Mouse (Mus musculus) left cerebral cortex, adult 8-10 months (tissue): ENCODE results near the gene Slmap. TPM values are rescaled to one million over a fixed set of nuclear protein-coding genes. Genes with fewer than 3 reads are reported as not detected.
"Not testable (repeated sequence)": the region's sequence is repeated elsewhere in the genome, so short reads cannot be mapped to it uniquely, and the experiment has no call there.

ENCODE experiments used
- DNase-seq, 2 experiments: peaks; one replicate each; pipeline ENCODE4 v3.0.0; 2022; ENCODE audit warnings: low spot score in 2 of 2
- total RNA-seq, 4 experiments: library from RNA; stranded (reverse); gene quantifications; 2 replicates each; pipeline ENCODE4 v1.2.4; 2022

Slmap gene
- total RNA-seq, 4 experiments from 2014 or later, result 111 to 125 (median 119) TPM

DNA sequence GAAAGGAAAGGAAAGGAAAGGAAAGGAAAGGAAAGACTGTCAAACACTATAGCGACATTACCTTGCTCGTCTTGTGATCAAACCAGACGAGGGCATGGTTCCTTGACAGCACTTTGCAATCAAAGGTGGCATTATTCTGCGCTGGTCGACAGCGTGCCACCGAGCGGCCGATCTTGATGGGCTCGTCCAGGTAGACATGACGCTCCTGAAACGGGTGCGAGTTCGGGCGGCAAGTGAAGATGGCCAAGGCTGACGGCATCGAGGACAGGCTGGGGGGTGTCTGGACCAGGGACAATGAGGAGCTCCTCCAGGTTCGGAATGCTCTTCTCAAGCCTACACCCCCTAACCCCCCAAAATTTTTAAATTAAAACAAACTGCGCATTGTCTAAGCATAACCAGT is 1.5 kb downstream of the Slmap start:
- DNase-seq, result no peak

DNA sequence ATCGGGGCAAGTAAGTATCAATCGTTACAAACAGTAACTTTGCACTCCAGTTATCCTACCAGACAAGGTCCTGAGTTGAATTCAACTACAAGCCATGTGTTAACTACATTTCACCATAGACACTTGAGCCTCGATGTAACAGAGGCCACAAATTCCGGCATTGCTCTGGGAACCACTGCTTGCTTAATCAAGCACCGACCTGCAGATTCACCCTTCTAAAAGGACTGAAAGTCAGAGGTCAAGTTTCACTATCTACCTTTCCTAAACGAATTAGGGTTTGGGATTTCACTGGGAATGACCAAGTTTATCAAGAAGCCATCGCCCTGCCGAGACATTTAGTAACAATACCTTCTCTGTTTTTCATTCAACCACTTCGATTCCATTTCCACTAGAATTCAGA is 2.0 kb downstream of the Slmap start:
- no peak for DNase-seq

DNA sequence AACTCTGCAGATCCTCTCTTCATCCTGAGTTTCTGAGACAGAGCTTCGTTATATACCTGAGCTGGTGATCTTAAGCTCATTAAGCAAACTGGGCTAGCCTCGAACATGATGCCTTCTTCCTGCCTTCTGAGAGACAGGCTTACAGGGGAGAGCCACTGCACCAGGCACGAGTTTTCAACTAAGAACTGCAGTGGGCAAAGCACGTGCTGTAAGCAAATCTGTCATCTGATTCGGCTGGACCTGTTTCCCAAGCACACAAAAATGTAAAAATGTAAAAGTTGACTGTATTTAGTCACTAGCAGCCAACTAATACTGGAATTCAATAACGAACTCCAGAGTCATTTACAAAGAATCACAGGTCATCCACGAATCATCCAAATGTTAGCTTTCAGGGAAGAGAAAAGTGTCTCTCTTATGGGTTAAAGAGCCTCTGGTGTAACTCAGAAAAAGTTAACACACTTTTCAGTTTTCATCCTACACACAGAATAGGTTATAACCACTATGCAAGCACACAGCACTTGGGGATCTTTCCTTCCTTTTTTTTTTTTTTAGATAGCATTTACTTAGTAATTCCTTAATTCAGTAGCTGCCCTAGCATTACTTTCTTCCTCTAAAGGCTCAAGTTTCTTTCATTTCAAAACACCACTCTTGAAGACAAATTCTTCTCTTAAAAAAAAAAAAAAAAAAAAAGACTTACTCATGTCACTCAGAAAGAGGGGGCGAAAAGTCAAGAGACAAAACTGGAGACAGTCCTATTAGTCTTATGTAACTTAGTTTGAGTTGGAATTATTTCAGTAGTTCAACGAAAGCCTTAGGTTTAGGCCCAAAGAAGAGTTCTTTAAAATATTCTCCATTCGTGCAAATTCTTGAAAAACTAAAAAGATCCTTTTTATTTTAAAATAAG is 3.1 kb downstream of the Slmap start:
- no peak for DNase-seq

DNA sequence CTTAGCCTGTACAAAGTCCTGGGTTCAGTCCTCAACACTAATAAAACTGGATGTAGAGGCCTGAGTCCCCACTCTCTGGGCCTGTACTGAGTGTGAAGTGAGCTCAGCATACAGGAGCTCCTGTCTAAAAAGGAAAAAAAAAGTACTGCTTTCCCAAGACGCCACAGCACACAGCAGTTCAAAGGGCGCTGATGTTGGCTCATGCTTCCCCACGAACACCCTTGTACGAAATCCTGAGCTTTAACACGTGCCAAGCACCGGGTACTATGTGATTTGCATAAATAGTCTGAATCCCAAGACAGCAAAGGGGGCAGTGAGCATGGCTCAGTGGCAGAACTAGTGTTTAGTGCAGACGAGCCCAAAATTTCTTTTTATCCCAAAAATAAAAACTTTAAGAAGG is 4.4 kb downstream of the Slmap start:
- no peak for DNase-seq

DNA sequence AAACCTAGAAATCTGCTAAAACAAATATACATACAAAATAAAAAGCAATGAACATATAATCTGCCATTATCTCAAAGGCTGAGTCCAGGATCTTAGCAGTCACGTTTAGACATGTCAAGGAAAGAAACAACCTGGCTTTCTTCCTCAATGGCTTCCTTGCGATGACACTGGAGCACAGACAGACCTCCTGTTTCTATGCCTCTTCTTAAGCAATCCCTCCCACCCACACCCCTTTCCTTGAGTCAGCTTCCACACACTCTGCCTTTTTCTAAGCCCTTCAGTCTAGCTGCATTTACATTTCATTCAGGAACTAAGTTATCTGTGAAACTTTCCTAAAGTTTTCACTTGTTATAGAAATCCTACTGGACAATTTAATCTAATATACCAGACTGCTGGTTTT is 6.4 kb downstream of the Slmap start:
- DNase-seq, result no peak

DNA sequence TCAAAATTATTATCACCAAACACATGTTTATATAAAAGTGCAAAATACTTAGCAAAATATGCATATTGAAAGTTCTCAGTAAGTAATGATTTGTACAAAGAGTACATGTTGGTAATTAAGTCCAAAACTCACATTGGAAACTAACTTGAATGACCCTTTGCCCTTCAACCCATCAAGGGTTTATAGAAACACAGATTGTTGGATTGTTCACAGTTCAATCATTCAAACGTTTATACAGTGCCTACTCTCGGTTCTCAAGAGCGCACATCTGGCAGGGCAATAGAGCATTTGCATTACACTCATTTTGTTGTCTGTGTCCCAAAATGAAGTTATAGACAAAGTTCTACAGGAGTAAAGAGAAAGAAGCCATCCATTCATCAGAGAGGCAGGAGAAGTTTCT is 8.8 kb downstream of the Slmap start:
- no peak for DNase-seq

DNA sequence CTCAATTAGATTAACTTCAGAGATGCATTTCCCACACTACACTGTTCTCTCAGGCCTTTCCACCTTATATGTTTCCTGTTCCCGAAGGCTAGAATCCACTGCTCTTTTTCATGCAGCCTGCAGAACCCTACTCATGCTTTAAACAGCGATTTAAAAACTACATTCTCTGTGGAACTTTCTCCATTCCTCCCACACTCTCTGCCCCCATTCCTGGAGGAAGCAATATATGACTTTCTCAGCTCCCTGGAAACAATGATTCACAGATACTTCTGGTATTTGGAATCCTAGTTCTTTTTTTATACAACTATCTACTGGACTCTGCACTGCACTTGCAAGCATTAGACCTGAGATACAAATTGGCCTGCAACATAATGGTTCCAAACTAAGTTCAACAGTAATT is 11.6 kb downstream of the Slmap start:
- peak in 1 of 2 experiments; percentile 36 for DNase-seq

DNA sequence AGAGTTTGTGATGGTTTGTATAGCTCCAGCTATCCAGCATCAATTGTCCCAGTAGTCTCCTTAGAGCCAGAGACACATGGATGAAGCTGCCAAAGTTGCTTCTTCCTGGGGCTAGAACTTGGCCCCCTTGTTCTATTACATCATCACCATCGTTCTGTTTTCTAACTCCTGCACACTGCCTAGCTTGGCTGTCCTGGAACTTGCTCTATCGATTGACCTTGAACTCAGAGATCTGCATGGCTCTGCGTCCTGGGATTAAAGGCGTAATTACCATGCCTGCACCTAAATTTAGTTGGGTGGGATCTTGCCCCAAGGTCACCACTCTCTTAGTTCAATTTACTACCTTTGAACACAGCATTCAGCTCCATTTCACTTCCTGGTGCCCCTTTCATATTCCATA is 14.9 kb downstream of the Slmap start:
- DNase-seq, result no peak

DNA sequence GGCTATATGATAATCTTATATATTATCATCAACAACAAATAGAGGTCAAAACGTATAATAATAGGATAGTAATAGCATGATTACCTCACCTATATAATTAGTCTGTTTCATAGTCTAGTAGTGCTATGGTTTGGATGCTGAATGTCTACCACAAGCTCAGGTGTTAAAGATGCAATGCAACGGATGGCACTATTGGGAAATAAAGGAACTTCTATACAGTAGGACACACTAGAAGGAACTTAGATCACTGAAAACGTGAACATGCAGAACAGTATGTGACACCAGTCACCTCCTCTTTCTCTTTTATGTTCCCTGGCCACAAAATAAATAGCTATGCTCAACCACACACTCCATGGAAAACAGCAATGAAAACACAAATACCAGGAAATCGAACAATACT is 16.9 kb downstream of the Slmap start:
- no peak for DNase-seq

DNA sequence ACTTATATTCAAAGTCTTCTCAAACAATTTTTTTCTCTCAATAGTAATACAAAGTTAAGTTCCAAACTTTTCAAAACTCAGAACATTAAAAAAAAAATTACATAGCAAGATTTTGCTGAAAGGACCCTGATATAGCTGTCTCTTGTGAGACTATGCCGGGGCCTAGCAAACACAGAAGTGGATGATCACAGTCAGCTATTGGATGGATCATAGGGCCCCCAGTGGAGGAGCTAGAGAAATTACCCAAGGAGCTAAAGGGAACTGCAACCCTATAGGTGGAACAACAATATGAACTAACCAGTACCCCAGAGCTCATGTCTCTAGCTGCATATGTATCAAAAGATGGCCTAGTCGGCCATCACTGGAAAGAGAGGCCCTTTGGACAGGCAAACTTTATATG is 18.5 kb downstream of the Slmap start:
- DNase-seq, result not testable (repeated sequence)

DNA sequence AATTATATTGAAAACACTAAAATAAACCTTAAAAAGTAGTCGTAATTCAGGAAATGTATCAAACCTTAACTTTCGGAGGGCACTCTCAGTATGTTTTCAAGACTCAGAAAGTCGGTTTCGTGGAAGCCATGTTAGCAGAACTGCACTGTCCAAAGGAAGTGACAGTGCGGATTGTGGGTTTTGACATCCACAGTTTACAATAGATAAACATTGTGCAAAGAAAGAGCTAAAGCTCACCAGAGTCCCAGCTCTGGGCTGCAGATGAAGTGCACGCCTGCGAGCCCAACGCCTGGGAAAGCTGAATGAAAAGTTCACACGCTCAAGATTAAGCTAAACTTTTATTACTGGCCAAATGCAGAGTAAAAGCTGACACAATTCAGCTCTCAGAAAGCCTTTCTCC is 18.9 kb downstream of the Slmap start:
- DNase-seq, result no peak

DNA sequence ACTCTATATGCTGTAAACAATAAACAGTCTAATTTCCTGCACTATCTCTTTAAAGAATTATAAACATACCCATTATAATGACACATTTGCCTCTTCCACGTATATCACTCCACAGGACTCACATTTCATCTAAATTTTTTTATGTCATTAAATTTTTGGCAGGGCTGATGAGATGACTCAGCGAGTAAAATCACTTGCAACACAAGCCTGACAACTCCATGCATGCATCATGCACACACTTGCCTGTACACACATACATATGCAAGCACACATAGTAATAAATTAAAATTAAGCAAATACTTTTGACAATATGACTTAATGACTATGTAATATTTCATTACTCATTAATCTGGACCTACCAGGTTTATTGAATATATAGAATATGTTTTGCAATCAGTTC is 24.2 kb downstream of the Slmap start:
- DNase-seq, result no peak

DNA sequence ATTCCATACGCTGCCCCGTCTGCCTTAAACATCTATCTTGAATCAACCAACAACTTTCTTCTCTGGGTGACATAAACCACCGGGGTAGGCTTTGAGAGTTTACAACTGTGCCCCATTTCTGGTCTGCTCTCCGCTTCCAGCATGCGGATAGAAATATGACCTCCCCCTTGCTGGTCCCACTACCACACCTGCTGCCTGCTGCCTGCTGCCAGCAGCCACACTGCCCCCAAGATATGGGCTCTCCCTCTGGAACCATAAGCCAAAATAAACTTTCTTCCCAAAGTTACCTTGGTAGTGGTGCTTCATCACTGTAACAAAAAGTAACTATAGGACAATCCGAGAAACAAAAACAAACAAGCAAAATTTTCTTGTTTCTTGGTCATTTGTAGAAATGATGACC is 26.6 kb downstream of the Slmap start:
- no peak for DNase-seq

DNA sequence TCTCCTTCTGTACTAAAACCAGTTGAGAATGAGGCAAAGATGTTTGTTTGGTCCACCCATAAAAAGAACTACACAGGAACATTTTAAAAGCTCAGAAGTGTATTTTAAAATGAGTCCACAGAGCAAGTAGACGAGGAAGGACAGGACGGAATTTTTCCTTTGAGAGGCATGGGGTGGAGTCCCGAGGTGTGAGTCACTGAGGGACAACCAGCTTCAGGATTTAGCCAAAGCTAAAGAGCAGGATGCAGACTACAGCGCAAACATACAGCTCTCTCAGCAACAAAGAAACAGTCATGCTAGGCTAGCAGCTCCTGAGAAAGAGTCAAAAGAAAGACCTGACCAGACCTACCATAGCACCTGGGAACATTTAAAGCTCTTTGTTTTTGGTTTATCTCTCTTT is 27.4 kb downstream of the Slmap start:
- no peak for DNase-seq

DNA sequence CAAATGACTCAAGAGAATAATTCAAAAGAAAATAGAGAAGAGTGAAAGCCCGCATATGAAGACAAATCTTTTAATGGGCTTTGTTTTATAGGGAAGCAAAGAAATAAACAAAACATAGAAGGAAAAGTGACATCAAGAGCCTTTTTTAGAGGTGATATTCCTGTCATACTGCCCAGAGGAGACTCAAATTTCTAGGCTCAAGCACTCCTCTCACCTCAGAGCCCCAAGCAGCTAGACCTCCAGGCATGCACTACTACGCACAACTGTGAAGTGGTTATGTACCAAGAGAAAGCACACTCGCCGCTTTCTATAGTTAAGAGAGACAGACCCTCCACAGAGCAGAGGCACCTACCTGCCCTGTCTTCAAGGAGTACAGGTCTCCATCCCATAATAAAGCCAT is 30.2 kb downstream of the Slmap start:
- no peak for DNase-seq

DNA sequence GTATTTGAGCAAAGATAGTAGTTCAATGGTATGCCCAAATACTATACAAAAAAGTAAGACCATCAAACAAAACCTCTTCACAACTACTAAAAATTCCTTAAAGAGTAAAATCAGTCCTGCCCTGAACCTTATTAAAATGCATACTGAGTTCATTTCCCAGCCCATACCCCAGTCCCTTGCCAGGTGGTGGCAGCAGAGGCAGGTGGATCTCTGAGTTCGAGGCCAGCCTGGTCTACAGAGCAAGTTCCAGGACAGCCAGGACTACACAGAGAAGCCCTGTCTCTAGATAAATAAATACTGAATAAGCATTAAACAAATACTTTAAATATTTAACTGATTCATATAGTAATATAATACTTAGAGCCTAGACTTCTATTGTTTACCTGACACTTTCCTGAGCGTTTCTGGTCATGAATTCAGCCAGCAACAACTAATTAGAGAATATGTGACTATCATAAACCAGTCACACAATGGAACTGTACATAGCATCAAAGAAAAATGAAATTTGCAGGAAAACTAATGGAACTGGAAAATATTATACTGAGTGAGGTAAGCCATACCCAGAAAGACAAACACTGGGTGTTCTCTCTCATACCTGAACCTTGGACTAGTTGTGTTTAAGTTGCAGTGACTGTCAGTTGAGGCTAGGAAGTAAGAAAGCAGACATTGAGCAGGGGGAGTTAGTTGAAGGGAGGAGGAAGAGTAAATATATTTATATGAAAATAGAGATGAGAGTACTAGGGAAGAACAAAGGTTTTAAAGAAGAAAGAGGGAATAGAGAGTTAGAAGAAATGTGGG is 34.4 kb downstream of the Slmap start:
- no peak for DNase-seq

DNA sequence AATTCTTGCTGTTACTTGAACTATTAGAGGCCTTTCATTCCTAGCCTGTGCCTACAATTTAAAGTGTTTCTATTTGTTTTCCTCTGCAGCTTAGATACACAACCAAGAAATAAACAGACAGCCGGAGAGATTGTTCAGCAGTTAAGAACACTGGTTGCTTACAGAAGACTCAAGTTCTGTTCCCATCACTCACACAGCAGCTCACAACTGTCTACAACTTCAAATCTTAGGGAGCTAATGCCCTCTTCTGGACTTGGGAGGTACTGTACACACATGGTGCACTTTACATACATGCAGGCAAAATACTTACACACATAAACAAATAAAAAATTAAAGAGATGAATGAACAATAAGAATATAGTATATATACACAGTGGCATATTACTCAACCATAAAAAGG is 39.7 kb downstream of the Slmap start:
- no peak for DNase-seq

DNA sequence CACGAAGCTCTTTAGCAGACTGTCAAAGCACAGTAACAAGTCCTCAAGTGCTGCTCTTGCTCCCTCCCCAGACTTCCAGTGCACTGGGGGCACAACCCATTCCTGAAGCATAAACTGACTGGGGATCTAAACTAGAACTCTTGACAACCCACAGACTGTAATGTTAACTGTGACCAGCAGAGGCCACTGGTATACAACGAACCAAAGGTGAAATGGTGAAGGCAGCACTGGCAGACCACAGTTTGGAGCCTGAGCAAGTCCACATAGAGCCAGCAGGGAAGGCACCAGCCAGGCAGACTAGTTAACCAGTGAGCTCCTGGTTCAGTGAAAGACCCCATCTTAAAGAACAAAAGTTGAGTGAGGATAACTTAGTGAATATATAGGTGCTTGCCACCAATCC is 43.6 kb downstream of the Slmap start:
- DNase-seq, result peak in 1 of 2 experiments; percentile 25

DNA sequence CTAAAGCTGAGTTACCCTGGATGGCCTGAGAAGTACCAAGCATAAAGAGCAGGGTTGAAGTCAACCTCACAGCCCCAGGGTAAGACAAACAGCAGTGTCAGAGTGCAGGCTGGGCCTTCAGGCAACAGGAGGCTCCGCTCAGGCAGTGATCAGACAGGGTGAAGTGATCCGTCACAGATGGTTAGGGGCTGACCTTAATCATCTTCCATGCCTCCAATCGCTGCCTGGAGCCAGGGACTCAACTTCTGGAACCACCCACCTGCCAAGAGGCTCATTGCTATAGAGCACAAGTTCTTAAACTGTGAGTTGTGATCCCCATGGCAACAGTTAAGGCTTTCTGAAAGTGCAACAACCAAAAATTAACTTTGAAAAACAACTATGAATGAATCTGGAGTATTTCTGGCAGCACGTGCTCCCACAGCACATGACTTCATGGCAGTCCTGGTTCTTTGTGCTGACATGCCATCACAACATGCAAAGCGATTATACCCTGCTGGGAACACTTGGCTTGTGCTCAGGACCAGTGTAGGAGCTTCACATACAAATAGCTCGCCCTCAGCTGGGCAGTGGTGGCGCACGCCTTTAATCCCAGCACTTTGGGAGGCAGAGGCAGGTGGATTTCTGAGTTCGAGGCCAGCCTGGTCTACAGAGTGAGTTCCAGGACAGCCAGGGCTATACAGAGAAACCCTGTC is 46.3 kb downstream of the Slmap start:
- DNase-seq, result no peak

DNA sequence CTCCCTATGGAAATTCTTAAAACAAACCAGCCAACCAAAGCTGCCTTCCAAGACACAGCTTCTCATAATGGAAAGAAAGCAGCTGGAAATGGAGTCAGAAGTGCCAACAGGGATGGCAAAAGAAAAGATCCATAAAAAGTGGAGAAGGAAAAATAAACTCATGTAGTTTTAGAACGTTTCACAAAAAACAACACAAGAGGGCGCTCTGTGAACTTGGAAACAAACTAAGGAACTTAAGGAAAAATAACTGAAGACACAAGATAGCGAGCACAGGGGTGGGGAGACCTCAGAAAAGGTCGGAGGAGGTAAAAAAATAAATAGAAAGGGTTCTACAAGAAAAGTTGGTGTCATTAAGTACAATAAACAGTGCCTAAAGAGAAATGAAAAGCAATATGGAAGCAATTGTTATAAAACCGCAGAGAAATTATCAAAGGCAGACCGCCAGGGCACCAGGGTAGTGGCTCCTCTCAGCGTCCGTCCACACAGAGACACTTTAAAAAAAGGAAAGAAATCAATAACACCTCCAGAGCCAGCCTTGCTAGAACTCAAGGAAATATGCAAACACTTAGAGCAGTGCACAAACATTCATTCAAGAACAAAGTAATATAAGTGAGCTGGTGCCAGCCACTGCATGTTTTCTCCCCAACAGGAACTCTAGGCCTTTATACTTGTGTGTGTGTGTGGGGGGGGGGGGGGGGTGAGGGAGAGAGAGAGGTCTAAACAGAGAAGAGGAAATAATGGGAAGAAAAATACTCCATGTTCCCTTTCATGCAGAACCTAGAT is 48.1 kb downstream of the Slmap start:
- DNase-seq, result no peak

DNA sequence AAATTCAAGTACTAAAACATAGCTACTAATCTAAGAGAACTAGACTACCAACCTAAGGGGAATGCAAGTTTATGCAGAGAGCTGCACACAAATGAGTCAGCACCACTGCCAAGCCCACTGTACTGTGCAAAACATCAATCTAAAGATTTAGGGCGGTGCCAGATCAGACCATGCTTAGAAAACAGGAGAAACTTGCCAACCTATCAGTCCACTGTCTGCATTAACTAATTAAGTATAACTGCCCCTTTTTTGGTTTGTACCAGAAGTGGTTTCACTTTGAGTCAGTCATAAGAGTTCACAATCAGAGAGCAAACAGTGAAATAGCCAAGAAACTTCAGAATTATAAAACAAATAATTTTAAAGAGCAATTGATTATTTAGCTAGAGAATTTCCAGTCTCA is 53.3 kb downstream of the Slmap start:
- DNase-seq, result no peak
